Mouse (Mus musculus) MEL (cell line): Measurements from ENCODE around the gene Klf6. TPM values are rescaled to one million over a fixed set of nuclear protein-coding genes. Genes with fewer than 3 reads are reported as not detected.
A peak's percentile ranks its signal among the peaks of the same experiment; 100 is the strongest.

ENCODE experiments used
- DNase-seq: peaks from one replicate; pipeline ENCODE4 v3.0.0; 2011; ENCODE audit warnings: low read depth, low spot score
- H3K27ac ChIP-seq: 2 replicates; pipeline ENCODE4 v1.5.1; 2012; ENCODE audit warnings: low read depth, mild to moderate bottlenecking, control low read depth, low read length, moderate library complexity; ENCODE audit not compliant: control insufficient read depth
- H3K27me3 ChIP-seq, 2 experiments: fragments of 150-350 bp in 1 of 2; sonication (generic) in 1 of 2; 2 replicates each; pipeline ENCODE4 v1.6.1; 2012; ENCODE audit warnings: low read length in 2 of 2, mild to moderate bottlenecking in 2 of 2, improper control_type of control experiment in 1 of 2, moderate library complexity in 1 of 2; ENCODE audit not compliant: insufficient read depth in 2 of 2, control insufficient read depth in 1 of 2
- H3K36me3 ChIP-seq, 2 experiments: 2 replicates each; pipeline ENCODE4 v1.6.1; 2012 to 2014; ENCODE audit warnings: low read length in 2 of 2, improper control_type of control experiment in 1 of 2, inconsistent platforms in 1 of 2, mild to moderate bottlenecking in 1 of 2; ENCODE audit not compliant: insufficient read depth in 2 of 2, control insufficient read depth in 1 of 2
- H3K4me1 ChIP-seq, 2 experiments: fragments of 150-350 bp in 1 of 2; sonication (generic) in 1 of 2; 2 replicates each; pipeline ENCODE4 v1.6.1; 2012; ENCODE audit warnings: low read length in 2 of 2, improper control_type of control experiment in 1 of 2, mild to moderate bottlenecking in 1 of 2; ENCODE audit not compliant: insufficient read depth in 2 of 2, control insufficient read depth in 1 of 2
- H3K4me3 ChIP-seq, 2 experiments: fragments of 150-350 bp in 1 of 2; sonication (generic) in 1 of 2; 2 replicates each; pipeline ENCODE4 v1.5.1; 2012; ENCODE audit warnings: low read depth in 2 of 2, low read length in 2 of 2, mild to moderate bottlenecking in 2 of 2, moderate library complexity in 2 of 2, control low read depth in 1 of 2, improper control_type of control experiment in 1 of 2; ENCODE audit not compliant: control insufficient read depth in 1 of 2, insufficient read depth in 1 of 2
- H3K79me2 ChIP-seq: 2 replicates; pipeline ENCODE4 v1.6.1; 2012; ENCODE audit warnings: mild to moderate bottlenecking, low read length, moderate library complexity; ENCODE audit not compliant: control insufficient read depth, poor library complexity, insufficient read depth
- H3K9ac ChIP-seq: 2 replicates; pipeline ENCODE4 v1.6.1; 2012; ENCODE audit warnings: low read depth, mild to moderate bottlenecking, control low read depth, low read length, moderate library complexity; ENCODE audit not compliant: control insufficient read depth, poor library complexity, severe bottlenecking
- H3K9me3 ChIP-seq: fragments of 150-350 bp; sonication (generic); replicated peaks from 2 replicates; pipeline ENCODE4 v1.6.1; 2012; ENCODE audit warnings: mild to moderate bottlenecking, low read length, improper control_type of control experiment, moderate library complexity; ENCODE audit not compliant: insufficient read depth
- BHLHE40 ChIP-seq: IDR thresholded peaks from 2 replicates; pipeline ENCODE4 v1.6.1; 2012; ENCODE audit warnings: low read depth, mild to moderate bottlenecking, inconsistent platforms, low read length, improper control_type of control experiment, borderline replicate concordance
- CHD1 ChIP-seq: IDR thresholded peaks from 2 replicates; pipeline ENCODE4 v1.6.1; 2012; ENCODE audit warnings: low read depth, mild to moderate bottlenecking, inconsistent platforms, low read length, improper control_type of control experiment
- CHD2 ChIP-seq: IDR thresholded peaks from 2 replicates; pipeline ENCODE4 v1.6.1; 2011; ENCODE audit warnings: low read length, improper control_type of control experiment
- CTCF ChIP-seq, 3 experiments: IDR thresholded peaks in 2 of 3; conservative IDR thresholded peaks in 1 of 3; 2 replicates each; pipeline ENCODE4 v1.5.1; 2011 to 2012; ENCODE audit warnings: low read length in 3 of 3, low read depth in 2 of 3, mild to moderate bottlenecking in 2 of 3, improper control_type of control experiment in 1 of 3, inconsistent platforms in 1 of 3, mixed read lengths in 1 of 3, moderate library complexity in 1 of 3; ENCODE audit not compliant: control insufficient read depth in 1 of 3, insufficient read depth in 1 of 3, poor library complexity in 1 of 3, severe bottlenecking in 1 of 3
- EP300 ChIP-seq, 2 experiments: IDR thresholded peaks; 2 replicates each; pipeline ENCODE4 v1.6.1; 2011; ENCODE audit warnings: improper control_type of control experiment in 2 of 2, low read length in 2 of 2, low read depth in 1 of 2, mild to moderate bottlenecking in 1 of 2
- ETS1 ChIP-seq: IDR thresholded peaks from 2 replicates; pipeline ENCODE4 v1.6.1; 2012; ENCODE audit warnings: low read depth, mild to moderate bottlenecking, inconsistent platforms, low read length, improper control_type of control experiment, moderate library complexity
- GABPA ChIP-seq: IDR thresholded peaks from 2 replicates; pipeline ENCODE4 v1.6.1; 2012; ENCODE audit warnings: low read depth, mild to moderate bottlenecking, inconsistent platforms, low read length, improper control_type of control experiment, moderate library complexity
- GATA1 ChIP-seq: IDR thresholded peaks from 2 replicates; pipeline ENCODE4 v1.6.1; 2011; ENCODE audit warnings: low read depth, low read length, improper control_type of control experiment
- HCFC1 ChIP-seq: IDR thresholded peaks from 2 replicates; pipeline ENCODE4 v1.6.1; 2012; ENCODE audit warnings: low read depth, mild to moderate bottlenecking, inconsistent platforms, low read length, improper control_type of control experiment, moderate library complexity
- JUND ChIP-seq: IDR thresholded peaks from 2 replicates; pipeline ENCODE4 v1.6.1; 2011; ENCODE audit warnings: low read depth, mild to moderate bottlenecking, improper control_type of control experiment, low read length
- KAT2A ChIP-seq: conservative IDR thresholded peaks from 2 replicates; pipeline ENCODE4 v1.6.1; 2012; ENCODE audit warnings: low read depth, low read length, improper control_type of control experiment, inconsistent platforms
- MAX ChIP-seq: IDR thresholded peaks from 2 replicates; pipeline ENCODE4 v1.6.1; 2011; ENCODE audit warnings: low read length, improper control_type of control experiment
- MAZ ChIP-seq: IDR thresholded peaks from 2 replicates; pipeline ENCODE4 v1.6.1; 2012; ENCODE audit warnings: low read depth, mild to moderate bottlenecking, inconsistent platforms, low read length, improper control_type of control experiment
- MEF2A ChIP-seq: IDR thresholded peaks from 2 replicates; pipeline ENCODE4 v1.6.1; 2014; ENCODE audit warnings: low read depth, mild to moderate bottlenecking, inconsistent platforms, low read length, improper control_type of control experiment; ENCODE audit not compliant: poor library complexity, insufficient replicate concordance, severe bottlenecking; ENCODE audit errors: extremely low read depth
- MXI1 ChIP-seq: IDR thresholded peaks from 2 replicates; pipeline ENCODE4 v1.6.1; 2011; ENCODE audit warnings: mild to moderate bottlenecking, low read depth, low read length, improper control_type of control experiment
- MYB ChIP-seq: IDR thresholded peaks from 2 replicates; pipeline ENCODE4 v1.6.1; 2011; ENCODE audit warnings: mild to moderate bottlenecking, low read depth, low read length, improper control_type of control experiment
- MYC ChIP-seq: IDR thresholded peaks from 2 replicates; pipeline ENCODE4 v1.6.1; 2011; ENCODE audit warnings: low read depth, mild to moderate bottlenecking, low read length, improper control_type of control experiment, moderate library complexity
- NELFE ChIP-seq: IDR thresholded peaks from 2 replicates; pipeline ENCODE4 v1.6.1; 2011; ENCODE audit warnings: low read depth, low read length, improper control_type of control experiment
- NRF1 ChIP-seq: IDR thresholded peaks from 2 replicates; pipeline ENCODE4 v1.6.1; 2014; ENCODE audit warnings: low read depth, mild to moderate bottlenecking, inconsistent platforms, low read length, improper control_type of control experiment, moderate library complexity; ENCODE audit not compliant: poor library complexity, insufficient read depth, severe bottlenecking
- POLR2A ChIP-seq, 2 experiments: IDR thresholded peaks; 2 replicates each; pipeline ENCODE4 v1.6.1; 2011 to 2012; ENCODE audit warnings: low read length in 2 of 2, mild to moderate bottlenecking in 2 of 2, control low read depth in 1 of 2, improper control_type of control experiment in 1 of 2, low read depth in 1 of 2, moderate library complexity in 1 of 2; ENCODE audit not compliant: control insufficient read depth in 1 of 2, insufficient read depth in 1 of 2, poor library complexity in 1 of 2
- POLR2AphosphoS2 ChIP-seq: IDR thresholded peaks from 2 replicates; pipeline ENCODE4 v1.6.1; 2011; ENCODE audit warnings: low read length, improper control_type of control experiment
- POLR2AphosphoS5 ChIP-seq: IDR thresholded peaks from 2 replicates; pipeline ENCODE4 v1.6.1; 2012; ENCODE audit warnings: low read depth, borderline replicate concordance, mild to moderate bottlenecking, inconsistent platforms, low read length, moderate library complexity, mixed read lengths
- RCOR1 ChIP-seq: IDR thresholded peaks from 2 replicates; pipeline ENCODE4 v1.6.1; 2012; ENCODE audit warnings: low read depth, mild to moderate bottlenecking, inconsistent platforms, low read length, improper control_type of control experiment
- SIN3A ChIP-seq: IDR thresholded peaks from 2 replicates; pipeline ENCODE4 v1.6.1; 2012; ENCODE audit warnings: low read length, improper control_type of control experiment, inconsistent platforms
- TAL1 ChIP-seq: IDR thresholded peaks from 2 replicates; pipeline ENCODE4 v1.6.1; 2012; ENCODE audit warnings: mild to moderate bottlenecking, inconsistent platforms, low read length, moderate library complexity, mixed read lengths
- TBP ChIP-seq: IDR thresholded peaks from 2 replicates; pipeline ENCODE4 v1.8.0; 2011; ENCODE audit warnings: low read depth, low read length, improper control_type of control experiment
- TCF12 ChIP-seq: IDR thresholded peaks from 2 replicates; pipeline ENCODE4 v1.6.1; 2014; ENCODE audit warnings: low read depth, mild to moderate bottlenecking, inconsistent platforms, low read length, improper control_type of control experiment, moderate library complexity
- USF1 ChIP-seq: IDR thresholded peaks from 2 replicates; pipeline ENCODE4 v1.6.1; 2014; ENCODE audit warnings: low read depth, mild to moderate bottlenecking, inconsistent platforms, low read length, improper control_type of control experiment, moderate library complexity
- USF2 ChIP-seq, 2 experiments: IDR thresholded peaks; 2 replicates each; pipeline ENCODE4 v1.6.1; 2011 to 2012; ENCODE audit warnings: improper control_type of control experiment in 2 of 2, low read length in 2 of 2, borderline replicate concordance in 1 of 2, inconsistent platforms in 1 of 2, low read depth in 1 of 2, mild to moderate bottlenecking in 1 of 2; ENCODE audit not compliant: insufficient read depth in 1 of 2
- ZC3H11A ChIP-seq: IDR thresholded peaks from 2 replicates; pipeline ENCODE4 v1.6.1; 2012; ENCODE audit warnings: low read depth, mild to moderate bottlenecking, inconsistent platforms, low read length, improper control_type of control experiment
- ZKSCAN1 ChIP-seq: IDR thresholded peaks from 2 replicates; pipeline ENCODE4 v1.6.1; 2012; ENCODE audit warnings: low read depth, mild to moderate bottlenecking, inconsistent platforms, low read length, improper control_type of control experiment, moderate library complexity
- ZNF384 ChIP-seq: IDR thresholded peaks from 2 replicates; pipeline ENCODE4 v1.6.1; 2012; ENCODE audit warnings: low read depth, mild to moderate bottlenecking, inconsistent platforms, low read length, improper control_type of control experiment
- polyA plus RNA-seq, 2 experiments: library from polyadenylated mRNA; stranded (reverse) in 1 of 2; unstranded in 1 of 2; fragments of >175 nt in 1 of 2; fragments of >200 nt in 1 of 2; gene quantifications; 2 replicates each; pipeline versions ENCODE4 v1.2.1 to v1.2.4; 2012; ENCODE audit warnings: low replicate concordance in 2 of 2, low read depth in 1 of 2; ENCODE audit not compliant: insufficient read length in 2 of 2, insufficient read depth in 1 of 2, missing spikeins in 1 of 2
- total RNA-seq: library from RNA; depleted of rRNA; stranded (reverse); fragments of 300-350 nt; gene quantifications from 2 replicates; pipeline ENCODE4 v1.2.3, GENCODE M21; 2012

The Klf6 gene
- total and polyA plus RNA-seq, 3 experiments: 2.0 to 4.6 TPM; not detected in 1

DNA sequence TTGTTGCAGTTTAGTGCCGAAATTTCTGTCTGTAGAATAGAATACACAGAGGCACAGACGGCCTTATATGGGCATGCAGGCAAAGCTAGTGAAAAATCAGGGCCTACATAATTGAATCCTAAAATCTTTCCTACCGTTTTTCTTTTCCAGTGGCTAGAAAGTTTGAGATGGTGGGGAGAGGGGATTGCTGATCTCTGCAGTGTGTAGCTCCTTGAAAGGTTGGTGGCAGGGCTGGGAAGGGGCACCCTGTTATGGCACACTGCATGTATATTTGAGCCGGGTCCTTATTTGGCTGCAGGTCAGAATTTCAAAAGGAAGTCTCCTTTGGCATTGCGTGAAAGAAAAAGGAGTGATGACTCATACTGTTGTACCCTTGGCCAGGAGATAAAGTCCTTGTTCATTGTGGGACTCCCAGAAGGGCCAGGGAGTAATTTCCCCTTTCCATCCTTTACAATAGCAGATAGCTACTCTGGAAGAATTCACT is 2.2 kb downstream of the Klf6 start (continued):
- TF ChIP-seq USF2 (IDR thresholded peaks at IDR 0.05; ENCODE audit: borderline replicate concordance in 1 of 2, insufficient read depth in 1 of 2, low read depth in 1 of 2, low read length in 2 of 2) (no peak), POLR2AphosphoS2 (no peak), BHLHE40 (peak; percentile 24; the same call in 1 of the 2 replicates), MEF2A (no peak), TBP (no peak), JUND (peak; percentile 88; the same call in 1 of the 2 replicates), TAL1 (peak; percentile 21; the same call in 1 of the 2 replicates), SIN3A (peak; percentile 61), ZKSCAN1 (no peak)

DNA sequence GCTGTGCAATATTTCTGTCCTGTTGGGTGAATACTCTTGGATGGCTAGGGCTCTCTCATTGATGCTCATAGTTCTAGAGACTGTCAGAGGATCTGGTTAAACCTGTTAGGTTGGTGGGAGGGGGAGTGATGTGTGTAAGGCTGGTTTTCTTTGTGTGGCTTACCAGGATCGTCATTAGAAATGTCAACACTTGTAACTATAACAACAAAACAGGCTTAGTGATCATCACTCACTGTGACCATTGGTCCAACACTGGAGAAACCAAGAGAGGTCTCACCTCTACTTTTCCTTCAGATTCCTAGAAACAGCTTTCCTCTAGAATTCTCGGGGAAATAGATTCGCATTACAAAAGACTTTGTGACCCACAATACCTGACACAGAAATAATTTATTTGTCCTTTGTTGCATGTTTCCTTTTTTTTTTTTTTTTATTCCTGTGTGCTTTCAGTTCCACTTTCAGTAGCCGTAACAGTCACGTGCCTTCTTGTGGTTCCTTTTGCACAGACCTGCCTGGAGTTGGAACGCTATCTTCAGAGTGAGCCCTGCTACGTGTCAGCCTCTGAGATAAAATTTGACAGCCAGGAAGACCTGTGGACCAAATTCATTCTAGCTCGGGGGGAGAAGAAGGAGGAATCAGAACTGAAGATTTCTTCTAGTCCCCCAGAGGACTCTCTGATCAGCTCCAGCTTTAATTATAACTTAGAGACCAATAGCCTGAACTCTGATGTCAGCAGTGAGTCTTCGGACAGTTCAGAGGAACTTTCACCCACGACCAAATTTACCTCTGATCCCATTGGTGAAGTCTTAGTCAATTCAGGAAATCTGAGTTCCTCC is 3.2 kb downstream of the Klf6 start:
- Histone ChIP-seq H3K79me2 (peaks cover 7% of the 10 kb centered on the region), H3K9ac (peak overlapping the region; percentile 31), H3K27ac (peak overlapping the region; percentile 54), H3K36me3 (peaks cover 0 to 7% of the 10 kb centered on the region in 2 experiments), H3K4me3 (peak overlapping the region; percentile 36 to 66), H3K27me3 (no peaks in the 10 kb centered on the region), H3K9me3 (no peaks in the 10 kb centered on the region), H3K4me1 (peaks cover 0 to 10% of the 10 kb centered on the region in 2 experiments; a peak in 2 of 4 replicates)
- DNase-seq: peak; percentile 83
- TF ChIP-seq NRF1 (no peak), POLR2A (IDR thresholded peaks at IDR 0.05; ENCODE audit: control insufficient read depth in 1 of 2, insufficient read depth in 1 of 2, low read depth in 1 of 2, low read length in 2 of 2, poor library complexity in 1 of 2) (no peak), TCF12 (no peak), ZC3H11A (no peak), KAT2A (no peak), SIN3A (peak; percentile 93), MXI1 (peak; percentile 90), CHD2 (no peak), MAZ (no peak), CHD1 (no peak), GATA1 (peak; percentile 80), MAX (peak; percentile 88), JUND (no peak), ETS1 (peak; percentile 98), EP300 (IDR thresholded peaks at IDR 0.05; ENCODE audit: low read depth in 1 of 2, low read length in 2 of 2) (peak; percentile 45 to 63; a peak in 3 of 4 replicates), HCFC1 (peak; percentile 46; the same call in 1 of the 2 replicates), CTCF (IDR thresholded peaks at IDR 0.05 in 2 of 3, conservative IDR thresholded peaks at IDR 0.05 in 1 of 3; ENCODE audit: control insufficient read depth in 1 of 3, insufficient read depth in 1 of 3, low read depth in 2 of 3, low read length in 3 of 3, poor library complexity in 1 of 3, severe bottlenecking in 1 of 3) (no peak), BHLHE40 (peak; percentile 97), NELFE (no peak), POLR2AphosphoS2 (no peak), MYB (no peak), ZNF384 (peak; percentile 95), RCOR1 (peak; percentile 57; the same call in 1 of the 2 replicates), GABPA (no peak), TBP (0 out of 2 replicates have a peak, but pooled peaks have one; percentile 15), USF1 (peak; percentile 96), POLR2AphosphoS5 (no peak), MYC (peak; percentile 31; the same call in 1 of the 2 replicates)
